10 mouse cellular contexts compared by ENCODE assay signal in the genomic region with DNA sequence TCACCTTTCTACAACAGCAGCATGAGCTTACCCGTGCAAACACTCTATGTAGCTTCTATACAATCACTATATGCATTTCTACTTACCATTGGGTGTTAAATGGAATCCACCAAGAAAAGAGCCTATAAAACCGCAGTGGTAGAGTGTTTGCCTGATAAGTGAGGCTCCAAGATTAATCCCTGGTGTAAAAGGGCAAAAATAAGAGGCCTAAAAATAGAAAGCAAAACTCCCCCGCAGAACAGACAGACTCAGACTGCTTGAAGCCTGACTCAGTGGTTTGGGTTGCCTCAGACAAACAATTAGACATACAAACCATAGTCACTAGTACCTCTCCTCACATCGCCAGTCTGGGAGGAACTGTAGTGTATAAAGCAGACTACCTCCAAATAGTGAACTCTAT. TPM values are rescaled to one million over a fixed set of nuclear protein-coding genes. Genes with fewer than 3 reads are reported as not detected.
DNase-seq lines count a peak whose midpoint lies in the region; ATAC-seq and TF ChIP-seq lines count a peak whose summit lies in the region.
"Had no signal": no experiment of that assay in that cellular context is flagged by ENCODE, and none has a peak within 500 bp of the region (broad histone marks: within the 10 kb centered on the region; RNA-seq: fewer than 3 reads in every experiment).

A gene (minus strand): TSS at position 112 of the 400 bp plus-strand sequence.

- H3K36me3 ChIP-seq in kidney, postnatal 0 days (ENCODE audit: insufficient read depth, low read length), result no peaks in the 10 kb centered on the region
- H3K36me3 ChIP-seq in embryonic facial prominence, embryonic 10.5 days (replicated peaks), result no peaks in the 10 kb centered on the region
- H3K36me3 ChIP-seq in hindbrain, embryonic 16.5 days (ENCODE audit: control insufficient read depth, insufficient read depth, low read length), result no peaks in the 10 kb centered on the region
- H3K36me3 ChIP-seq in neural tube, embryonic 14.5 days (ENCODE audit: control insufficient read depth, insufficient read depth, low read length), result no peaks in the 10 kb centered on the region

- intact Hi-C loops in left cerebral cortex, postnatal 14 days (cut with DNase I), result no loop called here

- H3K4me1 ChIP-seq in kidney, postnatal 0 days (replicated peaks; ENCODE audit: insufficient read depth, low read length), result no peaks in the 10 kb centered on the region
- H3K4me1 ChIP-seq in embryonic facial prominence, embryonic 10.5 days, result peaks cover 6% of the 10 kb centered on the region
- peaks cover under 1% of the 10 kb centered on the region for H3K4me1 ChIP-seq in hindbrain, embryonic 16.5 days (ENCODE audit: control insufficient read depth, insufficient read depth, low read depth, low read length)
- H3K4me1 ChIP-seq in neural tube, embryonic 14.5 days (ENCODE audit: control insufficient read depth, insufficient read depth, low read length), result 0 out of 2 replicates have a peak, but pooled peaks cover 2% of the 10 kb centered on the region

- H3K27ac ChIP-seq in kidney, postnatal 0 days, result no peak within 1 kb of the TSS
- no peak within 1 kb of the TSS for H3K27ac ChIP-seq in embryonic facial prominence, embryonic 10.5 days (replicated peaks)
- H3K27ac ChIP-seq in hindbrain, embryonic 16.5 days (ENCODE audit: low read depth, low read length), result no peak within 1 kb of the TSS
- no peak within 1 kb of the TSS for H3K27ac ChIP-seq in neural tube, embryonic 14.5 days (ENCODE audit: low read depth, low read length)

- H3K4me2 ChIP-seq in kidney, postnatal 0 days (ENCODE audit: low read length), result no peak within 1 kb of the TSS
- H3K4me2 ChIP-seq in hindbrain, embryonic 16.5 days (ENCODE audit: low read length), result no peak within 1 kb of the TSS
- no peak within 1 kb of the TSS for H3K4me2 ChIP-seq in neural tube, embryonic 14.5 days (ENCODE audit: low read depth, low read length)

- 67% methylated on average over 4 of the region's 4 CpGs for whole genome bisulfite sequencing in kidney, postnatal 0 days
- WGBS in embryonic facial prominence, embryonic 10.5 days, result 77% methylated on average over 4 of the region's 4 CpGs
- 78% methylated on average over 4 of the region's 4 CpGs for WGBS in hindbrain, embryonic 16.5 days
- 78% methylated on average over 4 of the region's 4 CpGs for WGBS in neural tube, embryonic 14.5 days

- H3K27me3 ChIP-seq in kidney, postnatal 0 days (ENCODE audit: insufficient read depth, low read length), result no peaks in the 10 kb centered on the region
- H3K27me3 ChIP-seq in embryonic facial prominence, embryonic 10.5 days (replicated peaks; ENCODE audit: low read depth, poor library complexity, severe bottlenecking), result no peaks in the 10 kb centered on the region
- no peaks in the 10 kb centered on the region for H3K27me3 ChIP-seq in hindbrain, embryonic 16.5 days (replicated peaks; ENCODE audit: control insufficient read depth, insufficient read depth, low read length)
- H3K27me3 ChIP-seq in neural tube, embryonic 14.5 days (ENCODE audit: control insufficient read depth, insufficient read depth, low read length), result no peaks in the 10 kb centered on the region

- H3K9me3 ChIP-seq in kidney, postnatal 0 days (replicated peaks; ENCODE audit: low read length), result no peaks in the 10 kb centered on the region
- no peaks in the 10 kb centered on the region for H3K9me3 ChIP-seq in embryonic facial prominence, embryonic 10.5 days
- H3K9me3 ChIP-seq in hindbrain, embryonic 16.5 days (ENCODE audit: control insufficient read depth, low read length), result no peaks in the 10 kb centered on the region
- H3K9me3 ChIP-seq in neural tube, embryonic 14.5 days (ENCODE audit: control insufficient read depth, low read length), result no peaks in the 10 kb centered on the region

- no peak for TF ChIP-seq CTCF in kidney, postnatal 0 days (IDR thresholded peaks at IDR 0.05; ENCODE audit: low read depth)

- no peak for ATAC-seq in kidney, postnatal 0 days (replicated peaks; ENCODE audit: low FRiP score, low read depth)
- no peak for ATAC-seq in hindbrain, embryonic 16.5 days
- ATAC-seq in neural tube, embryonic 14.5 days (ENCODE audit: low read depth), result no peak

- H3K4me3 ChIP-seq in kidney, postnatal 0 days (replicated peaks; ENCODE audit: low read depth, low read length), result no peak within 1 kb of the TSS
- no peak within 1 kb of the TSS for H3K4me3 ChIP-seq in embryonic facial prominence, embryonic 10.5 days
- H3K4me3 ChIP-seq in hindbrain, embryonic 16.5 days (ENCODE audit: low read length), result no peak within 1 kb of the TSS
- no peak within 1 kb of the TSS for H3K4me3 ChIP-seq in neural tube, embryonic 14.5 days (ENCODE audit: low read depth, low read length)

- no peak within 1 kb of the TSS for H3K9ac ChIP-seq in kidney, postnatal 0 days (ENCODE audit: low read depth, low read length)
- no peak within 1 kb of the TSS for H3K9ac ChIP-seq in hindbrain, embryonic 16.5 days (ENCODE audit: low read depth, low read length)
- no peak within 1 kb of the TSS for H3K9ac ChIP-seq in neural tube, embryonic 14.5 days (replicated peaks; ENCODE audit: low read depth, low read length)

- DNase-seq in kidney, postnatal 0 days (ENCODE audit: low spot score), result no peak
- no peak for DNase-seq in kidney, postnatal 36 days
- DNase-seq in embryonic facial prominence, embryonic 10.5 days (ENCODE audit: low spot score), result no peak
- no peak for DNase-seq in left cerebral cortex, postnatal 14 days (ENCODE audit: low spot score in 2 of 2)
- no peak for DNase-seq in layer of hippocampus, adult 11-12 months (ENCODE audit: low spot score)
- no peak for DNase-seq in left cerebral cortex, adult 18-20 months (ENCODE audit: low spot score in 2 of 2)
- DNase-seq: cerebellum, adult 8-10 months; kidney, adult 8-10 months had no signal

RNA-seq across cellular contexts. Expression of the gene that starts here (rescaled TPM):
- polyA plus RNA-seq in kidney, postnatal 0 days (2015; fragmentation: Nextera tagmentation; extraction: Ambion mirVana), result 15.9 and 17.4 TPM in 2 replicates
- polyA plus RNA-seq in embryonic facial prominence, embryonic 10.5 days (2016; fragmentation: Nextera tagmentation; extraction: Ambion mirVana), result 17.9 and 18.7 TPM in 2 replicates
- 37.3 and 44.0 TPM in 2 replicates for polyA plus RNA-seq in hindbrain, embryonic 16.5 days (2015; fragmentation: Nextera tagmentation; extraction: Ambion mirVana)
- 39.5 and 41.3 TPM in 2 replicates for polyA plus RNA-seq in neural tube, embryonic 14.5 days (2014; fragmentation: Nextera tagmentation; extraction: Ambion mirVana)
- total RNA-seq in left cerebral cortex, postnatal 14 days (2021), result 10 to 100 TPM in 1 of 2 experiments, 1 to 10 TPM in 1; 8.8 to 14.8 TPM
- 1 to 10 TPM; 6.8 to 9.5 TPM for total RNA-seq in left cerebral cortex, adult 18-20 months (2021)
